Mouse (Mus musculus): ENCODE data around the gene Errfi1. TPM values are rescaled to one million over a fixed set of nuclear protein-coding genes. Genes with fewer than 3 reads are reported as not detected.
A peak's percentile ranks its signal among the peaks of the same experiment; 100 is the strongest.

The Errfi1 gene
- polyA plus RNA-seq, 1 experiment from 2014 or later: 17.0 TPM

GRCm38 (mm10) chr4:150894718-150895501, 41.2 kb downstream of the Errfi1 start:
- 56% methylated on average over 8 of the region's 8 CpGs for WGBS (ENCODE audit: insufficient replicate concordance)
- H3K27ac ChIP-seq (ENCODE audit: low read depth, low read length): no peak overlapping the region

GRCm38 (mm10) chr4:150896896-150897624, 43.3 kb downstream of the Errfi1 start:
- Histone ChIP-seq H3K9me3 (replicated peaks; ENCODE audit: control insufficient read depth, low read length) (no peaks in the 10 kb centered on the region), H3K9ac (ENCODE audit: low read depth, low read length) (no peak overlapping the region), H3K4me1 (ENCODE audit: control insufficient read depth, insufficient read depth, low read length) (no peaks in the 10 kb centered on the region; the same call in 1 of the 2 replicates), H3K4me3 (ENCODE audit: low read depth, low read length) (no peak overlapping the region), H3K4me2 (no peak overlapping the region), H3K27me3 (ENCODE audit: control insufficient read depth, insufficient read depth, low read length) (no peaks in the 10 kb centered on the region), H3K36me3 (ENCODE audit: control insufficient read depth, insufficient read depth, low read length) (peaks cover 25% of the 10 kb centered on the region), H3K27ac (ENCODE audit: low read depth, low read length) (no peak overlapping the region)
- no peak for ATAC-seq (replicated peaks; ENCODE audit: insufficient number of reproducible peaks, low FRiP score, low TSS enrichment)
- WGBS (ENCODE audit: insufficient replicate concordance): 93% methylated on average over 26 of the region's 26 CpGs

More at GRCm38 (mm10) chr4:150894718-150895501, 41.2 kb downstream of the Errfi1 start:
- Histone ChIP-seq H3K27me3 (ENCODE audit: control insufficient read depth, insufficient read depth, low read length) (0 out of 2 replicates have a peak, but pooled peaks cover 2% of the 10 kb centered on the region), H3K36me3 (ENCODE audit: control insufficient read depth, insufficient read depth, low read length) (peaks cover 16% of the 10 kb centered on the region), H3K9ac (ENCODE audit: low read depth, low read length) (no peak overlapping the region; the same call in 1 of the 2 replicates), H3K4me3 (ENCODE audit: low read depth, low read length) (no peak overlapping the region), H3K4me2 (no peak overlapping the region), H3K4me1 (ENCODE audit: control insufficient read depth, insufficient read depth, low read length) (no peaks in the 10 kb centered on the region), H3K9me3 (replicated peaks; ENCODE audit: control insufficient read depth, low read length) (no peaks in the 10 kb centered on the region)
- ATAC-seq (replicated peaks; ENCODE audit: insufficient number of reproducible peaks, low FRiP score, low TSS enrichment): no peak; the same call in 1 of the 2 replicates

GRCm38 (mm10) chr4:150898716-150899365, 45.1 kb downstream of the Errfi1 start:
- H3K27me3 ChIP-seq (ENCODE audit: control insufficient read depth, insufficient read depth, low read length): no peaks in the 10 kb centered on the region
- H3K36me3 ChIP-seq (ENCODE audit: control insufficient read depth, insufficient read depth, low read length): peaks cover 40% of the 10 kb centered on the region
- no peaks in the 10 kb centered on the region for H3K9me3 ChIP-seq (replicated peaks; ENCODE audit: control insufficient read depth, low read length)
- no peak overlapping the region for H3K4me2 ChIP-seq
- no peak for ATAC-seq (replicated peaks; ENCODE audit: insufficient number of reproducible peaks, low FRiP score, low TSS enrichment)
- H3K4me3 ChIP-seq (ENCODE audit: low read depth, low read length): no peak overlapping the region
- 56% methylated on average over 13 of the region's 13 CpGs for WGBS (ENCODE audit: insufficient replicate concordance)
- no peak overlapping the region for H3K27ac ChIP-seq (ENCODE audit: low read depth, low read length)
- no peak overlapping the region for H3K9ac ChIP-seq (ENCODE audit: low read depth, low read length)
- H3K4me1 ChIP-seq (ENCODE audit: control insufficient read depth, insufficient read depth, low read length): no peaks in the 10 kb centered on the region; the same call in 1 of the 2 replicates

GRCm38 (mm10) chr4:150900486-150900885, 46.8 kb downstream of the Errfi1 start:
- no peak overlapping the region for H3K9ac ChIP-seq (ENCODE audit: low read depth, low read length)
- no peak for ATAC-seq (replicated peaks; ENCODE audit: insufficient number of reproducible peaks, low FRiP score, low TSS enrichment)
- H3K36me3 ChIP-seq (ENCODE audit: control insufficient read depth, insufficient read depth, low read length): peaks cover 44% of the 10 kb centered on the region
- no peaks in the 10 kb centered on the region for H3K9me3 ChIP-seq (replicated peaks; ENCODE audit: control insufficient read depth, low read length)
- no peak overlapping the region for H3K4me3 ChIP-seq (ENCODE audit: low read depth, low read length)
- no peak overlapping the region for H3K4me2 ChIP-seq
- H3K27me3 ChIP-seq (ENCODE audit: control insufficient read depth, insufficient read depth, low read length): no peaks in the 10 kb centered on the region
- 92% methylated on average over 13 of the region's 13 CpGs for WGBS (ENCODE audit: insufficient replicate concordance)
- no peak overlapping the region for H3K27ac ChIP-seq (ENCODE audit: low read depth, low read length)
- H3K4me1 ChIP-seq (ENCODE audit: control insufficient read depth, insufficient read depth, low read length): no peaks in the 10 kb centered on the region; the same call in 1 of the 2 replicates

GRCm38 (mm10) chr4:150901651-150902050, 47.9 kb downstream of the Errfi1 start:
- H3K4me1 ChIP-seq (ENCODE audit: control insufficient read depth, insufficient read depth, low read length): no peaks in the 10 kb centered on the region; the same call in 1 of the 2 replicates
- ATAC-seq (replicated peaks; ENCODE audit: insufficient number of reproducible peaks, low FRiP score, low TSS enrichment): no peak
- WGBS (ENCODE audit: insufficient replicate concordance): 51% methylated on average over 9 of the region's 9 CpGs
- peak overlapping the region; percentile 50; the same call in 1 of the 2 replicates for H3K27ac ChIP-seq (ENCODE audit: low read depth, low read length)
- H3K27me3 ChIP-seq (ENCODE audit: control insufficient read depth, insufficient read depth, low read length): no peaks in the 10 kb centered on the region
- H3K4me2 ChIP-seq: no peak overlapping the region
- peaks cover 41% of the 10 kb centered on the region for H3K36me3 ChIP-seq (ENCODE audit: control insufficient read depth, insufficient read depth, low read length)
- H3K9ac ChIP-seq (ENCODE audit: low read depth, low read length): 0 out of 2 replicates have a peak overlapping the region, but pooled peaks have one; percentile 22
- no peak overlapping the region for H3K4me3 ChIP-seq (ENCODE audit: low read depth, low read length)
- no peaks in the 10 kb centered on the region for H3K9me3 ChIP-seq (replicated peaks; ENCODE audit: control insufficient read depth, low read length)

- Histone ChIP-seq H3K36me3 (ENCODE audit: control insufficient read depth, insufficient read depth, low read length) (peaks cover 37% of the 10 kb centered on the region), H3K9me3 (replicated peaks; ENCODE audit: control insufficient read depth, low read length) (no peaks in the 10 kb centered on the region), H3K9ac (ENCODE audit: low read depth, low read length) (0 out of 2 replicates have a peak overlapping the region, but pooled peaks have one; percentile 22), H3K4me3 (ENCODE audit: low read depth, low read length) (no peak overlapping the region), H3K27me3 (ENCODE audit: control insufficient read depth, insufficient read depth, low read length) (no peaks in the 10 kb centered on the region), H3K4me2 (no peak overlapping the region), H3K27ac (ENCODE audit: low read depth, low read length) (peak overlapping the region; percentile 50; the same call in 1 of the 2 replicates), H3K4me1 (ENCODE audit: control insufficient read depth, insufficient read depth, low read length) (no peaks in the 10 kb centered on the region; the same call in 1 of the 2 replicates)
- 75% methylated on average over 12 of the region's 12 CpGs for WGBS (ENCODE audit: insufficient replicate concordance)
- no peak for ATAC-seq (replicated peaks; ENCODE audit: insufficient number of reproducible peaks, low FRiP score, low TSS enrichment)
Observed at GRCm38 (mm10) chr4:150902062-150902461, 48.3 kb downstream of the Errfi1 start.

GRCm38 (mm10) chr4:150903091-150903742, 49.5 kb downstream of the Errfi1 start:
- Histone ChIP-seq H3K4me2 (no peak overlapping the region), H3K4me1 (ENCODE audit: control insufficient read depth, insufficient read depth, low read length) (no peaks in the 10 kb centered on the region; the same call in 1 of the 2 replicates), H3K27me3 (ENCODE audit: control insufficient read depth, insufficient read depth, low read length) (no peaks in the 10 kb centered on the region), H3K4me3 (ENCODE audit: low read depth, low read length) (no peak overlapping the region), H3K9me3 (replicated peaks; ENCODE audit: control insufficient read depth, low read length) (no peaks in the 10 kb centered on the region), H3K9ac (ENCODE audit: low read depth, low read length) (no peak overlapping the region), H3K36me3 (ENCODE audit: control insufficient read depth, insufficient read depth, low read length) (peaks cover 32% of the 10 kb centered on the region), H3K27ac (ENCODE audit: low read depth, low read length) (no peak overlapping the region)
- 94% methylated on average over 14 of the region's 14 CpGs for WGBS (ENCODE audit: insufficient replicate concordance)
- no peak for ATAC-seq (replicated peaks; ENCODE audit: insufficient number of reproducible peaks, low FRiP score, low TSS enrichment)

- H3K4me2 ChIP-seq: no peak overlapping the region
- peaks cover 19% of the 10 kb centered on the region; the same call in 1 of the 2 replicates for H3K36me3 ChIP-seq (ENCODE audit: control insufficient read depth, insufficient read depth, low read length)
- H3K4me1 ChIP-seq (ENCODE audit: control insufficient read depth, insufficient read depth, low read length): no peaks in the 10 kb centered on the region; the same call in 1 of the 2 replicates
- H3K27me3 ChIP-seq (ENCODE audit: control insufficient read depth, insufficient read depth, low read length): no peaks in the 10 kb centered on the region
- no peak overlapping the region for H3K9ac ChIP-seq (ENCODE audit: low read depth, low read length)
- H3K9me3 ChIP-seq (replicated peaks; ENCODE audit: control insufficient read depth, low read length): no peaks in the 10 kb centered on the region
- no peak for ATAC-seq (replicated peaks; ENCODE audit: insufficient number of reproducible peaks, low FRiP score, low TSS enrichment)
- 90% methylated on average over 8 of the region's 8 CpGs for WGBS (ENCODE audit: insufficient replicate concordance)
- no peak overlapping the region for H3K27ac ChIP-seq (ENCODE audit: low read depth, low read length)
- no peak overlapping the region for H3K4me3 ChIP-seq (ENCODE audit: low read depth, low read length)
Observed at GRCm38 (mm10) chr4:150907099-150907498, 53.4 kb downstream of the Errfi1 start.
